Mouse (Mus musculus) heart, embryonic 12.5 days (tissue): ENCODE results near the gene Gm8298. TPM values are rescaled to one million over a fixed set of nuclear protein-coding genes. Genes with fewer than 3 reads are reported as not detected.
"Not testable (repeated sequence)": the region's sequence is repeated elsewhere in the genome, so short reads cannot be mapped to it uniquely, and the experiment has no call there.

ENCODE experiments used
- ATAC-seq: fragments of 200-750 bp; cut with Nextera tagmentation; 2 replicates; pipeline ENCODE4 v1.8.0; 2017; ENCODE audit warnings: moderate TSS enrichment, moderate library complexity; ENCODE audit not compliant: insufficient number of reproducible peaks, low FRiP score
- H3K27ac ChIP-seq: fragments of 300-500 bp; sonication (generic); 2 replicates; pipeline ENCODE4 v1.5.1; 2016; ENCODE audit warnings: mild to moderate bottlenecking, moderate library complexity; ENCODE audit not compliant: poor library complexity, severe bottlenecking
- H3K27me3 ChIP-seq: fragments of 300-500 bp; sonication (generic); replicated peaks from 2 replicates; pipeline ENCODE4 v1.6.1; 2016; ENCODE audit warnings: mild to moderate bottlenecking, moderate library complexity
- H3K36me3 ChIP-seq: fragments of 300-500 bp; sonication (generic); 2 replicates; pipeline ENCODE4 v1.6.1; 2016; ENCODE audit warnings: mild to moderate bottlenecking, moderate library complexity
- H3K4me1 ChIP-seq: fragments of 300-500 bp; sonication (generic); replicated peaks from 2 replicates; pipeline ENCODE4 v1.6.1; 2016; ENCODE audit warnings: mild to moderate bottlenecking
- H3K4me2 ChIP-seq: fragments of 300-500 bp; sonication (generic); 2 replicates; pipeline ENCODE4 v1.6.1; 2016; ENCODE audit warnings: mild to moderate bottlenecking, moderate library complexity
- H3K4me3 ChIP-seq: fragments of 300-500 bp; sonication (generic); 2 replicates; pipeline ENCODE4 v1.5.1; 2016; ENCODE audit warnings: mild to moderate bottlenecking
- H3K9ac ChIP-seq: fragments of 300-500 bp; sonication (generic); 2 replicates; pipeline ENCODE4 v1.6.1; 2016; ENCODE audit warnings: mild to moderate bottlenecking, moderate library complexity
- H3K9me3 ChIP-seq: fragments of 300-500 bp; sonication (generic); replicated peaks from 2 replicates; pipeline ENCODE4 v1.6.1; 2016; ENCODE audit warnings: mild to moderate bottlenecking, moderate library complexity
- WGBS: fragments of 180-500 bp; shearing (Covaris S2); methylation state at CpG from one replicate; pipeline ENCODE4 v1.1.7; 2016; 5-methylcytosine and 5-hydroxymethylcytosine counted together
- polyA plus RNA-seq: library from polyadenylated mRNA; unstranded; fragments of >200 nt; fragmentation: Nextera tagmentation; extraction: Ambion mirVana; gene quantifications from 2 replicates; pipeline ENCODE4 v1.2.1, GENCODE M21; 2016

Gm8298 gene
- not detected in 2 replicates for polyA plus RNA-seq

GRCm38 (mm10) chr3:59860751-59861150, at the start of gene Gm8298:
TSS of gene Gm8298 (plus strand) at chr3:59861051.
- H3K4me3 ChIP-seq = no peak within 1 kb of the TSS
- no peak within 1 kb of the TSS for H3K27ac ChIP-seq
- H3K4me1 ChIP-seq = no peaks in the 10 kb centered on the region
- no peaks in the 10 kb centered on the region for H3K27me3 ChIP-seq
- H3K9me3 ChIP-seq = no peaks in the 10 kb centered on the region
- no peak within 1 kb of the TSS for H3K9ac ChIP-seq
- 84% methylated on average over 2 of the region's 2 CpGs for WGBS
- ATAC-seq = no peak
- H3K36me3 ChIP-seq = no peaks in the 10 kb centered on the region
- H3K4me2 ChIP-seq = no peak within 1 kb of the TSS

GRCm38 (mm10) chr3:59813169-59813568, 47.7 kb upstream of the Gm8298 start:
- Histone ChIP-seq H3K27ac (no peak overlapping the region), H3K9me3 (no peaks in the 10 kb centered on the region), H3K9ac (no peak overlapping the region), H3K4me3 (no peak overlapping the region), H3K4me1 (no peaks in the 10 kb centered on the region), H3K36me3 (no peaks in the 10 kb centered on the region), H3K4me2 (no peak overlapping the region), H3K27me3 (no peaks in the 10 kb centered on the region)
- no peak for ATAC-seq

DNA sequence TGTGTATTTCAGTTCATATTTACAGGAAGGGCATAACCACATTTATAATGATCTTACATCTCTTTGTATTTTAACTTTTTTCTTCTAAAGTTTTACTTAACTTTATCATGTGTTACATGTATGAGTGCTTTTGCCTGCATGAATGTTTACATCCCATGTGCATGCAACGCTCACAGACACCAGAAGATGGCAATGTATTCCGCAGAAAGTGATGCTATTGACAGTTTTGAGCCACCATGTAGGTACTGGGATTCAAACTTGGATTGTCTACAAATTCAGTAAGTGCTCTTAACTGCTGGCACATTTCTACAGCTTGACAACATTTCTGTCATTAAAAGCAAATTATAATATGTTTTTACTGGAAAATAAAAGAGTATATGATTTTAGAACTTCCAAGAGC, 9.9 kb downstream of the Gm8298 start:
- H3K4me2 ChIP-seq = no peak overlapping the region
- H3K27ac ChIP-seq = no peak overlapping the region
- H3K9me3 ChIP-seq = no peaks in the 10 kb centered on the region
- no peaks in the 10 kb centered on the region for H3K27me3 ChIP-seq
- no peak overlapping the region for H3K9ac ChIP-seq
- no peaks in the 10 kb centered on the region for H3K36me3 ChIP-seq
- H3K4me1 ChIP-seq = no peaks in the 10 kb centered on the region
- H3K4me3 ChIP-seq = no peak overlapping the region
- 19% methylated on average over 2 of the region's 2 CpGs for WGBS
- no peak for ATAC-seq

DNA sequence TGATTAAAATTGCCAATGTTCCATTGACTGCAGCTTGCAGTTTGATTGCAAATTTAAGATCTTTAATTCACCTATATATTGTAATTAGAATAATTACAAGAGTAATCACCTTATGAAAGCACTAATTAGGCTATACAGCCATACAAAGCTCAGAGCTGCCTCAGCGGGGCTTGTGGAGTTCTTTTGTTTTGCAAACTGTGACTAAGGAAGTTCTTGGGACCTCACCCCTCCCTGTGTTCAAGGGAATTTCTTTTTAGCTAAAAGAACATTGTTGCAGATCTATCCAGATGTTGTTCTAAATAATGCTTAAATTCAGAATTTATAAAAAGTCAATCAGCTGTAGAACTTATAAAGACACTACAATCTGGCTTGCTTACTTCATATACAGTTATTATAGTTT, 16.8 kb downstream of the Gm8298 start:
- not testable (repeated sequence) for H3K36me3 ChIP-seq

DNA sequence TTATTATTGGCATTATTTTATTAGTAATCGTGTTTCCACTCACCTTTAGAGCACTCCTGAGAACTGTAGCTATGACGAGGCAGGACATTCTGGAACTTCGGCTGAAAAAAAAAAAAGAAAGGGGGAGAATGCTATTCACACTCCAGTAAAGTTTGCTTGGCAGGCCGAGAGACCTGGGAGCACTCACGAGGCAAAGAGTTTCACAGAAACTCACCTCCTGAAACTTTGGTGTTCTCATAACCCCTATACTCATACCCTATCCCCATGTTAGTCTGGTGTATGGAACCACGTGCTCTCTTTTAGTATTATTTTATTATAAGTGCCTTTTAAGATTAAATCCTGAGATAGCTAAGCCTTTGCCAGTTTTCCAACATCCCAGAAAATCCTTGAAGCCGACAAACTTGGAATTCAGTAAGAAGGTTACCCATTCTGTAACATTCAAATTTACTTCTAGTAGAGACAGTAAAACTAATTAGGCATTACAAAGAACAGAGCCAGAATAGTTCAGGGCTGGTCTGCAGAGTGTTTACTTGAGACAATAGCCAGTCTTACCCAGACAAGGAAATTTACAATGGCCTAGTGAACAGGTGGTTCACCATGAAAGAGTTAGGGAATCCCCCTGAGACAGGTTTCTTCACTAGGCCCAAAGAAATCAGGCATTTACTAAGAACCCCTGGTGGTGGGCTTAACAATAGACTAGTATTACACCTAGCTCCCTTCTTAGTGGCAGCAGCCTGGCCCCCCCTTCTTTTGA, 19.1 kb downstream of the Gm8298 start:
- H3K4me1 ChIP-seq, H3K4me3 ChIP-seq, ATAC-seq, H3K9ac ChIP-seq, H3K27ac ChIP-seq, H3K27me3 ChIP-seq, H3K4me2 ChIP-seq, H3K9me3 ChIP-seq, H3K36me3 ChIP-seq: not testable (repeated sequence)
- WGBS = 72% methylated on average over 7 of the region's 7 CpGs

More for the DNA sequence above, 16.8 kb downstream of the Gm8298 start:
- not testable (repeated sequence) for H3K9me3 ChIP-seq, H3K9ac ChIP-seq, H3K27me3 ChIP-seq, H3K4me2 ChIP-seq, H3K27ac ChIP-seq, H3K4me1 ChIP-seq, ATAC-seq, H3K4me3 ChIP-seq
- 55% methylated on average over 1 of the region's 1 CpGs for WGBS

DNA sequence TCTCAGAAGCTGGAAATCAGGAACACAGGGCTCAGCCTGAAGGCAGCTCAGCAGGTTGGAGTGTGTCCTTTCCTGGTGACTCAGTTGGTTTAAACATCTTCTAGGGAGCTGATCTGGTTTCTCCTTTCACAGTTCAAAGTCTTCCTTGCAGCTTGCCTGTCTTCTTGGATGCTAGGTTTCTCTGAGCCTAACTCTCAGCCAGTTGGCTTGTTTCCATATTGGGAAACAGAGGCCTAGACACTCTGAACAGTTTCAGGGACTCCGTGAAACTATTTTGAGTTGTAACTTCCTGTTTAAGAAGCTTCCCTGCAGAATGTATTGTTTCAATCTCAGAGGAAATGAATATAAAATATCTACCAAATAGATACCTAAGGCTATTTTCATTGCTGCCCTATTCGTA, 32.4 kb downstream of the Gm8298 start:
- no peak overlapping the region for H3K27ac ChIP-seq
- ATAC-seq = no peak
- no peak overlapping the region for H3K4me3 ChIP-seq
- no peaks in the 10 kb centered on the region for H3K4me1 ChIP-seq
- no peaks in the 10 kb centered on the region for H3K27me3 ChIP-seq
- no peak overlapping the region for H3K4me2 ChIP-seq
- no peaks in the 10 kb centered on the region for H3K36me3 ChIP-seq
- H3K9ac ChIP-seq = no peak overlapping the region
- WGBS = 59% methylated on average over 2 of the region's 2 CpGs
- no peaks in the 10 kb centered on the region for H3K9me3 ChIP-seq

- ATAC-seq = no peak
- Histone ChIP-seq H3K9ac (no peak within 1 kb of the TSS), H3K4me1 (no peaks in the 10 kb centered on the region), H3K9me3 (no peaks in the 10 kb centered on the region), H3K27me3 (no peaks in the 10 kb centered on the region), H3K36me3 (no peaks in the 10 kb centered on the region), H3K4me2 (no peak within 1 kb of the TSS), H3K4me3 (no peak within 1 kb of the TSS), H3K27ac (no peak within 1 kb of the TSS)
- 81% methylated on average over 2 of the region's 2 CpGs for WGBS
These were observed 64.1 kb downstream of the Gm8298 start, which contains the start of gene C130079G13Rik for GRCm38 (mm10) chr3:59924914-59925313. TSS of gene C130079G13Rik (plus strand) at chr3:59925214.

Other genes with a start within 250 kb of the Gm8298 start
- gene Gm5538, start 131.3 kb upstream of the Gm8298 start, polyA plus RNA-seq = not detected in 2 replicates
- gene C130079G13Rik, start 64.2 kb downstream of the Gm8298 start, polyA plus RNA-seq = not detected in 2 replicates
- not detected in 2 replicates for gene Aadacl2, start 145.7 kb downstream of the Gm8298 start, polyA plus RNA-seq
- 0.23 and 0.88 TPM in 2 replicates for gene Aadac, start 164.7 kb downstream of the Gm8298 start, polyA plus RNA-seq
- gene Sucnr1, start 220.8 kb downstream of the Gm8298 start, polyA plus RNA-seq = not detected in 2 replicates